Mouse (Mus musculus): ENCODE results near the gene Apobec3. TPM values are rescaled to one million over a fixed set of nuclear protein-coding genes. Genes with fewer than 3 reads are reported as not detected.

Gene Apobec3
- total RNA-seq, 2 experiments from 2014 or later: 7.5 to 11.8 TPM

DNA sequence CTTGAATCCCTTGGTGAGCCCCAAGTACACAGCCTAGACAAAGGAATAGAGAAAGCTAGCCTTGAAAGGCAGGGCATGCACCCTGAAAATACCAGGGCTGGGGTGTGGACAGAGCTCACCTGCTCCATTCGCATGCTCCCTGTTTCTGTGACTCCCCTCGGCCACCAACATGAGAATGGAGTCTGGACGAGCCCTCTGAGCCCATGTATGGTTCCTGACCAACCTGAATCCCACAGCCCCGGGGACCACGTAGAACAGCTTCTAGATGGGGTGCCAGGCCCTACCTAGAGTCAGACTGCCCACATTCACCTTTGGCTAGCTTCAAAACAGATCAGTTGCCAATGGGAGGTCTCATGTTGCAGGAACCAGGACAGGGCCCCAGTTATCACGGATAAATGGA is 59.8 kb downstream of the Apobec3 start:
- DNase-seq: no peak

DNA sequence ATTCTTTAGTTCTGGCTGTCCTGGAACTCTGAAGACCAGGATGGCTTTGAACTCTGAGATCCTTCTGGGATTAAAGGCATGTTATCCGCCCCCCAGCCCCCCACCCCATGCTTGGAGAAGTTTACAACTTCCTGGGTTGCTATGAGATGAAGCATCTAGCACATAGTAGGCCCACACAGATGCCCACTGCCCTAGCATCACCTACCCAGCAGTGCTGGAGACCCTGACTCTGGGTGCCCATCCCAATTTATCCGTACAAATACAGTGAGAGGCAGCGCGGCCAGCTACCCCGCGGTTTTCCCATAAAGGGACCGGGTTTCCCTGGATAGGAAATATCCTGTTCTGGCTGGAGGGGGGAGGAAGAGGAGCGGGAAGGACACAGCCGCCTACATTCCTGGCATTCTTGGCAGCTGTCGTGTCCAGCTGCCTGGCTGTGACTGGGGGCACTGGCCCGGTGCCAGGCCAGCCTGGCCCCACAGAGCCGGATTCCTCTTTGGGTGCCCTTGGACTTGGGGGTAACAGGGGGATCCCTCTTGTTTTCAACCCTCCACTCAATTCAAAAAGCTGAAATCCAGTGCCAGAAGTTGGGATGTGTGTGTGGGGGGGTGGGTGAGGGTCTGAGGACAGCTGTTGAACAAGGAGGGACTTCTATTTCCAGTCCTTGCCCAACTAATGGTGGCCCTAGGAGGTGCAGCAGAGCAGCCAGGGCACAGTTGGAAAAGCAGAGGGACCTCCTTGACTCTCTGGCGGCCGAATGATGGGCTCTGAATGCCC is 60.5 kb downstream of the Apobec3 start:
- peak; percentile 49 for DNase-seq

DNA sequence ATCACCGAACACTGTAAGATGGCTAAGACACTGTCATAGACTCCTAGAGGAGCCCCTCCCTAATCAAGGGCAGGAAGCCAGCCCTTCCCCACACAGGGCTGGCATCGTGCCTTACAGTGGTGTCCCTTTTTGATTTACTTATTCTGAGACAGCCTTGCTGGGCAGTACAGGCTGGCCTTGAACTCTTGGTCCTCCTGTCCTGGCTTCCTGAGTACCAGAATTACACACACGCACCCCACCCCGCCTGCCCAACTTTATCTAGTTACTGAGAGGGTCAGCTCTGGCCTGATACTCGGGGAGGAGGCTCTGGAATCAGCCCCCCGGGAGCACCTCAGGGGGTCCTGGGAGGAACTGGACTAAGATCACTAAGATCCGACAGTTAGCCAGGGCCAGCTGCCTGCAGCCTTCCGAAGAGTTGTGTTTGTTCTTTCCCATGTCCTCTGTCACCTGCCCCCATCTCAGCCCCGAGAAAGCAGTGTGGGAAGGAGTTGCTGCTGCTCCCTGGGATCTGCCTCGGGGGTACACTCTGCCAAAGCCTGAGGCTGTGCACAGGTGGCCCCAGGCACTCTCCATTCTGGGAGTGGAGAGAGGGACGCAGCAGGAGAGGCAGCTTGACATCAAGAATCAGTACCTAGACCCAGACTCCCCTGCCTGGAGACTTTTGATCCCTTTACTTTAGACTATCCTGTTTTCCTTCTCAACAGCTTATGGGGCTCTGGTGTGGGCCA is 61.2 kb downstream of the Apobec3 start:
- no peak for DNase-seq

DNA sequence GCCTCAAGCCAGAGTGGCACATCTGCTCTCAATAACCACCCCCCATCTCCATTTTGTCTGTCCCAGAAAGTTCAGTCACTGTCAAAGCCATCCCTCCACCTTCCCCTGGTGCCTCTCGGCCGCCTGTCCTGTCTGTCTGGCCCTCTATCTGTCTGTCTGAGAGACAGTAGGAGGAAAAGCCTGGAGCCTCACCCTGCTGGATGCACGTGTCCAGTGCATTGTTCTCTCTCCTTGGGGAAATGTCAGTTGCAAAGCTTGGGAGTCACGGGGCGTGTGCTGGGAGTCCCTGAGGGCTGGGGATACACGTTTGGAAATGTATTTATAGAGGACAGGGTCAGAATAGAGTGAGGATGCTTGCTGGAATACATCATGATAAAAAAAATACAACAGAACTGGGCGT is 62.0 kb downstream of the Apobec3 start:
- DNase-seq: no peak

DNA sequence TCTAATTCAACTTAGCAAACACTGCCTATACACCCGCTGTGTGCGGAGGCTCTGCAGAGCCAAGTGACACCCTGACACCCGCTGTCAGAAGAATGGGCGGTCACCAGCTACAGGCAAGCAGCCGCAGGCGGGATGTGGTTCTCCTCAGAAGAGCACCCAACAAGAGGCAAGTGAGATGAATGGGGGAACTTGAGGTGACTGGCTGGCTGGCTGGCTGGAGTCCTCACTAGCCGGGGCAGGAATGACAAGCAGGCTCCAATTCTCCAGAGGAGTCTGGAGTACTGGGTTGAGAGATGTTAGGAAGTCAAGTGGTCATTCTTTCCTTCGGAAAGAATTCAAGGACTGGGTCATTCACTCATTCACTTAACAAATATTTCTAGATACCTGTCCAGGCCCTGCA is 65.1 kb downstream of the Apobec3 start:
- no peak for DNase-seq

DNA sequence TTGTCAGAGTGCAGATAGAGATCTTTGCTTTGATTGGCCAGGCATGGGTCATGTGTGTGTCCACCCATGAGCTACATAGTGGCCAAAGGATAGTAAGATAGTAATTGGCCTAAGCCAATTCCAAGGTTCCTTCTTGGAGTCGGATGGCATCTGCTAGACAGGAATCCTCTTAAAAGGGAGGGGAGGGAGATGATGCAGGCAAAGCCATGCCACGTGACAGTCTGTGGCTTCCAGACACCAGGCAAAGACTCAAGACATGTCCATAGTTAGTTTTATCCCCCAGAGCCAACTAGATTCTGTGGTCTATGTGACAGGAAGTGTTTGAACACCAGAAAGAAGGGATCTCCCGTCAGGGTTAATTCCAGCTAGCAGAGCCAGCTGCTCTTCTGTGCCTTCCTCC is 67.0 kb downstream of the Apobec3 start:
- no peak for DNase-seq

DNA sequence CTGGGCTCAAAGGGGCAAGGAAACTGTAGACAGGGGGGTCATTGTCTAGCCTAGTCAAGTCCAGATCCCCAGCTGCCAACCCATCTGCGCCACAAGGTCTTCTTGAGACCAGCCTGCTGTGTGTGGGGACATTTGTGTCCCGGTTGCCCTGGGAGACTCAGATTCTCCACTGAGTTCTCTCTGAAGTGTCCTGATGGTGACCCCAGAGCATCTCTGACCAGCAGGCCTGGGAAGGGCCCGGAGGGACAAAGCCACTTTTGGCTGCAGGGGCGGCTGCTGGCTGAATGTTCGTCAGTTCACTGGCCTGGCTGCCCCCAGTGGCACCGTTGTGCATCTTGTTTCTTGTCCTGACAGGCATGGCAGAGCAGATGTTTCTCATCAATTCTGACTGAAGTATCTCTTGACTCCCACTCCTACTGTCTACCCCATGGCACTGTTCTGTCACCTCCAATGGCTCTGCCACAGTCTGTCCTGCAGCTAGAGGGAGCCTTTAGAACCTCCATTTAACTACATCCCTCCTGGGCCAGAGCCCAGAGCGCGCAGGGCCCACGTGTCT is 70.0 kb downstream of the Apobec3 start:
- DNase-seq: peak; percentile 42

DNA sequence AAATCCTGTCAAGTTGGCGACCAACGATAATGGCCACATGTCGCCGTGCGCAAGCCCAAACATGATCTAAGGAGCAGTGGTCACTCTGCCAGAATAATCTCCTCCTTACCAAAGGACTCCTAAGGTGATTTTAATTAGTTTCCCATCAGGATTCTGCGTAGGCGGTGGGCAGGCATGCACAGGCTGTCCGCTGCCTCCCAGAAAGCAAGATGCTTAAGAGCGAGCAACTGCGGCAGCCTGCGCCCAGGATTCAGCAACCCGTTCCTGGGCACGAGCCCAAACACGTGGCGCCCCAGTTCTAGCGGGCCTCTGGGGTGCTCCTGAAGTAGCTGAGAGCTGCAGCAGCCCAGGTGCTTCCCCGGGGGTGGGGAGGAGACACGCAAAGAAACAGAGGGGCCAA is 71.2 kb downstream of the Apobec3 start:
- DNase-seq: no peak

DNA sequence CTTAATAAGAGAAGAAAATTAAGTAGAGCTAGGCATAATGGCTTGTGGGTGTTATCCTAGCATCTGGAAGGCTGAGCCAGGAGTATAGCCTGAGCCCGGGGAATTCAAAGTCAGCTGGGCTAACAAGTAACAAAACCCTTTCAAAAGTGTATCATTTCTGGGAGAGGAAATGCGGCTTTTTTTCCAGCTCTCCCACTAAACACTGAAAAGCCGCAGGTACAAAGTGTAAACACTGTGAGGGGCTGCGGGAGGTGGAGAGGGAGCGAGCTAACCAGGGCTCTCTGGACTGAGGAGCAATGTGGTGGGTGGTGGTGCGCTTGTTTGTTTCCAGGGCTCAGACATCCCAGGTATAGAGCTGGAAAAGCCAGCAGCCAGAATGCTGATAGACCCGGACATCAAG is 72.9 kb downstream of the Apobec3 start:
- no peak for DNase-seq

Other genes starting within 250 kb of the Apobec3 start
- gene Fam227a, start 232.7 kb upstream of the Apobec3 start, total RNA-seq (2021): 1 to 10 TPM; 1.2 to 1.8 TPM
- 10 to 100 TPM; 22.6 to 24.9 TPM for gene Cby1, start 232.5 kb upstream of the Apobec3 start, total RNA-seq (2021)
- gene Tomm22, start 220.8 kb upstream of the Apobec3 start, total RNA-seq (2021): 100 to 1,000 TPM in 1 of 2 experiments, 10 to 100 TPM in 1; 90.5 to 102 TPM
- gene Josd1, start 203.7 kb upstream of the Apobec3 start, total RNA-seq (2021): 10 to 100 TPM; 11.8 to 13.1 TPM
- gene Gtpbp1, start 200.8 kb upstream of the Apobec3 start, total RNA-seq (2021): 10 to 100 TPM; 14.3 to 16.8 TPM
- 10 to 100 TPM; 61.3 to 65.9 TPM for gene Sun2, start 149.1 kb upstream of the Apobec3 start, total RNA-seq (2021)
- 10 to 100 TPM; 10.4 to 12.6 TPM for gene Dnal4, start 113.8 kb upstream of the Apobec3 start, total RNA-seq (2021)
- gene Nptxr, start 86.9 kb upstream of the Apobec3 start, total RNA-seq (2021): 1 to 10 TPM; 4.2 to 5.1 TPM
- 1 to 10 TPM; 1.0 to 2.5 TPM for gene Npcd, start 57.4 kb upstream of the Apobec3 start, total RNA-seq (2021)
- gene Cbx6, start 57.0 kb upstream of the Apobec3 start, total RNA-seq (2021): 10 to 100 TPM; 28.2 to 38.1 TPM
- gene Cbx7, start 79.5 kb downstream of the Apobec3 start, total RNA-seq (2021): 1 to 10 TPM; 2.9 to 4.1 TPM
- gene Pdgfb, start 123.3 kb downstream of the Apobec3 start, total RNA-seq (2021): 10 to 100 TPM; 40.8 to 59.3 TPM
- gene Syngr1, start 199.7 kb downstream of the Apobec3 start, total RNA-seq (2021): 10 to 100 TPM; 16.1 to 17.0 TPM
- gene Rpl3, start 200.2 kb downstream of the Apobec3 start, total RNA-seq (2021): 100 to 1,000 TPM; 224 to 271 TPM
- 10 to 100 TPM; 17.1 to 20.6 TPM for gene Tab1, start 241.5 kb downstream of the Apobec3 start, total RNA-seq (2021)